Mouse (Mus musculus): Measurements from ENCODE around the gene Olfr1245. TPM values are rescaled to one million over a fixed set of nuclear protein-coding genes. Genes with fewer than 3 reads are reported as not detected.
"Not testable (repeated sequence)": the region's sequence is repeated elsewhere in the genome, so short reads cannot be mapped to it uniquely, and the experiment has no call there.

The Olfr1245 gene
- polyA plus RNA-seq (2016; fragmentation: Nextera tagmentation; extraction: Ambion mirVana): not detected in 2 replicates

DNA sequence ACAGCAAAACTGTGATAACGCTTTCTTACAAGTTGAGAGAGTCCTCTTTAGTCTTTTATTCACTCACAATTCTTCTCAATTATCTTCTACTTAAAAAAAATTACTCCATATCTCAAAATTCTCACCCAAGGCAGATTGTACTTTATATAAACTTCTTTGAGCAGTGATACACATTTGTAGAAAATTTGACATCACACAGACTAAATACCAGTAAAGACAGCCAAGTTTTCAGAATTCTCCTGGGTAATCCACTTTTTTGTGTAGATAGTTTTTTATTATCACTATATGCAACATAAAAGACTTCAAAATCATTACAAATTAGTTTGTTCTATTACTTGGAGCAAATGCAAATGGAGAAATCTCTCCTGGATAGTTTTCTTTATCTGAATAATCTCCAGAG is at the start of gene Olfr1245:
Olfr1245 (minus strand) TSS at position 101 of the 400 bp plus-strand sequence.
- DNase-seq (ENCODE audit: low spot score): no peak
- H3K4me3 ChIP-seq: no peak within 1 kb of the TSS
- H3K27ac ChIP-seq: no peak within 1 kb of the TSS
- no peaks in the 10 kb centered on the region for H3K9me3 ChIP-seq (replicated peaks)
- no peaks in the 10 kb centered on the region for H3K27me3 ChIP-seq (ENCODE audit: low read depth, poor library complexity, severe bottlenecking)
- WGBS: 90% methylated on average over 1 of the region's 1 CpGs
- H3K4me1 ChIP-seq: no peaks in the 10 kb centered on the region
- H3K36me3 ChIP-seq: no peaks in the 10 kb centered on the region

DNA sequence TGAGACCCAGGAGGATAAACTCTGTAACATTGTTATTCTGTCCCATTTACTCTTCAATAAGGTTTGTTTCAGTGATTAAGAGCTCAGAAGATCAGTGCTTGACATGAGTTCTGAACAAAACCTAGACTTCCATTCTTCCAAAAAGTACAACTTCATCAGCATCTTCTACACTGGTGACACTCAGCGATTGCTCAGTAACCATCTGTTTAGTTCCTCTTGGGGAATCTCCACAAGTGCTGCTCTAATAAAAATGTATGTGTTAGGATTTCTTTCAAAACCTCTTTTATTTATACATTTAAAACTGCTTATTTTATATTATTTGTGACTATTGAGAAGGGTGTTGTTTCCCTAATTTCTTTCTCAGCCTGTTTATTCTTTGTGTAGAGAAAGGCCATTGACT is 39.9 kb upstream of the Olfr1245 start, which contains the start of gene Olfr1248:
Olfr1248 (minus strand) TSS at position 101 of the 400 bp plus-strand sequence.
- not testable (repeated sequence) for H3K9me3 ChIP-seq (replicated peaks); DNase-seq (ENCODE audit: low spot score); H3K27ac ChIP-seq; H3K27me3 ChIP-seq (ENCODE audit: low read depth, poor library complexity, severe bottlenecking); H3K4me3 ChIP-seq; H3K36me3 ChIP-seq; H3K4me1 ChIP-seq
- 95% methylated on average over 1 of the region's 1 CpGs for WGBS

DNA sequence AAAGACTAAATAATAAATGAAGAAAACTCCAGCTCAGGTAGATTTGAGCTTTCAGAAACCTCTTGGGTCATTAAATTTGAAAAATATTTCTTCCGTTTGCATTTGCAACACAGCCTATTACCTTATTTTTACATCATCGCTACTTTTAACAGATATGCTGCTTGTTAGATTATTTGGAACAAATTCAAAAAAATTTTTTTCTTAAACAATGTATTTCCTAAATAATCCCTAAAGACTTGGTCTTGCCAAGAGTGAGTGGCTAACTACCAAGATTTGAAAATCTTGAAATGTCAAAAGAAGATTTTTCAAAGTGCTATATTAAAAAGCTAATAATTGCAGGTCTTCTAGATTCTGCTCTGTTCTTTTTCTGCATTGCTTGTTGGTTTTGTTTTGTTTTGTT is 35.8 kb upstream of the Olfr1245 start, which contains the start of gene Olfr1247:
Olfr1247 (minus strand) TSS at position 101 of the 400 bp plus-strand sequence.
- Histone ChIP-seq H3K9me3 (replicated peaks) (no peaks in the 10 kb centered on the region), H3K4me3 (no peak within 1 kb of the TSS), H3K4me1 (no peaks in the 10 kb centered on the region), H3K27me3 (ENCODE audit: low read depth, poor library complexity, severe bottlenecking) (no peaks in the 10 kb centered on the region), H3K36me3 (no peaks in the 10 kb centered on the region), H3K27ac (no peak within 1 kb of the TSS)
- WGBS: 92% methylated on average over 2 of the region's 2 CpGs
- DNase-seq (ENCODE audit: low spot score): no peak

DNA sequence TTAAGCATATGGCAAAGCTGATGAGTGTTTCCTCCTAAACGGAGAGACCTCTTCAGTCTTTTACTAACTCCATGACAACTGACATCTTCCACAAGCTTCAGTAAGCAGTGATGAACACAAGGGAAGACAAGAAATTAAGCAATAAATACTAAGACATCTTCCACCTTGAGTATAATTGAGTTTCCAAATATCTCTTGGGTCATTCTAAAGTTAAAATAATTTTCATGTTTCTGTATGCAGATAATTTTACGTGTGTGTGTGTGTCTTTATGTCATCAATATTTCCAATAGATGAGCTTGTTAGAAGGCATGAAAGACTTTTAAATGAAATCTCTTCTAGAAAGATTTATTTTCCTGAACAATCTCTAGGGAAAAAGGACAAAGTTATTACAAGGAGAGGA is 14.8 kb upstream of the Olfr1245 start, which contains the start of gene Olfr1246:
Olfr1246 (minus strand) TSS at position 101 of the 400 bp plus-strand sequence.
- H3K4me1 ChIP-seq: no peaks in the 10 kb centered on the region
- H3K27ac ChIP-seq: no peak within 1 kb of the TSS
- no peaks in the 10 kb centered on the region for H3K27me3 ChIP-seq (ENCODE audit: low read depth, poor library complexity, severe bottlenecking)
- DNase-seq (ENCODE audit: low spot score): no peak
- no peaks in the 10 kb centered on the region for H3K36me3 ChIP-seq
- H3K9me3 ChIP-seq (replicated peaks): no peaks in the 10 kb centered on the region
- 83% methylated on average over 2 of the region's 2 CpGs for WGBS
- no peak within 1 kb of the TSS for H3K4me3 ChIP-seq

DNA sequence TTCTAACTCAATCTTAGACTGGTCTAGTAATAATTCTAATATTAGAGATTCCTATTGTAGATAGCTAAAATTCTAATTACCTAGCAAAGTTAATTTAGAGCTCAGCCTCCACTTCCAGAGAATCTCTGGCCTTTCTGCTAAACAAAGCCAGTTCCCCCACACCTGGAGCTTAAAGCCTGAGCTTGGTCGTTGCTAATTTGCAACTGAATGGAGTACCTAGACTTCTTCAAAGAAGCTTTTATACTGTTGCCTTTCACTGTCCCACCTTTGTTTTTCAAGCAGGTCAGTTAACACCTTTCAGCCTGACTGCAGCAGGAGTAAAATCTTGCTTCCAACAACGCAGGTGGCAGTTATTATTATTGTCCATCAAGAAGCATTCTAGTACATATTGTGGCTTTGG is 15.5 kb downstream of the Olfr1245 start:
- DNase-seq (ENCODE audit: low spot score); H3K9me3 ChIP-seq (replicated peaks); H3K27ac ChIP-seq; H3K36me3 ChIP-seq; H3K4me3 ChIP-seq; H3K27me3 ChIP-seq (ENCODE audit: low read depth, poor library complexity, severe bottlenecking); H3K4me1 ChIP-seq: not testable (repeated sequence)
- 65% methylated on average over 2 of the region's 2 CpGs for WGBS

DNA sequence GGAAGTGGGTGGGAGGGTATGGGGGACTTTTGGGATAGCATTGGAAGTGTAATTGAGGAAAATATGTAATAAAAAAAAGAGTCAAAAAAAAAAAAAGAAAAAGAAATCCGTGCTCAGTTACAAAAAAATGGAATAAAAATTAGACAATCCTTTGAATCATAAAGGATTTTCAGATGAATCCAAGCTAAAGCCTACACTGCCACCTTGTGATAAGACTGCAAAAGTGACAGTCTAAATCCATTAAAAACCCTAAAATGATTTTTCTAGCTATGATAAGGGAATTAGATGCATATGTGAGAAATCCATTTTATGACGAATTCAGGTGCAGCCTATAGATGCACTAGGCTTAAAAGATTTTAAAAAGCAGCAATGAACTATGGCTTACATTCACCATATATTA is 33.7 kb downstream of the Olfr1245 start:
- no peak overlapping the region for H3K27ac ChIP-seq
- no peak for DNase-seq (ENCODE audit: low spot score)
- H3K9me3 ChIP-seq (replicated peaks): no peaks in the 10 kb centered on the region
- no peaks in the 10 kb centered on the region for H3K4me1 ChIP-seq
- no peaks in the 10 kb centered on the region for H3K27me3 ChIP-seq (ENCODE audit: low read depth, poor library complexity, severe bottlenecking)
- no peaks in the 10 kb centered on the region for H3K36me3 ChIP-seq
- no peak overlapping the region for H3K4me3 ChIP-seq
- 70% methylated on average over 2 of the region's 2 CpGs for WGBS

DNA sequence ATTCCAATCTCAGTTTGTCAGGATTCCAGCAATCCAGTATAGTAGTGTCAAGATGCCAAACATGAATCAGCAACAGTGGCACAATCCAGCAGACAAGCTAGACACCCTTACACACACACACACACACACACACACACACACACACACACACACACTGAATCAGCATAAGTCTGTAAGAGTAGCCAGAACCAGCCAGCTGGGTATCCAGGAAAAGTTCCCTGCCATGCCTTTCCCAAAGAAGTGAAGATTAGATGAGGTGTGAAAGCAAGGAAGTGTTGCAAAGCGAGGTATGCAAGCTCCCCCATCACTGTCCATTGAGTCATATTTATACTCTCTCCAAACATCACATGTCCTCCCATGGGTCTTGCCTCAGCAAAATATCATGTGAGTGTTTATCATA is 38.3 kb downstream of the Olfr1245 start:
- DNase-seq (ENCODE audit: low spot score): no peak
- H3K36me3 ChIP-seq: no peaks in the 10 kb centered on the region
- 79% methylated on average over 1 of the region's 1 CpGs for WGBS
- no peaks in the 10 kb centered on the region for H3K4me1 ChIP-seq
- no peak overlapping the region for H3K27ac ChIP-seq
- H3K9me3 ChIP-seq (replicated peaks): no peaks in the 10 kb centered on the region
- H3K4me3 ChIP-seq: no peak overlapping the region
- H3K27me3 ChIP-seq (ENCODE audit: low read depth, poor library complexity, severe bottlenecking): no peaks in the 10 kb centered on the region

DNA sequence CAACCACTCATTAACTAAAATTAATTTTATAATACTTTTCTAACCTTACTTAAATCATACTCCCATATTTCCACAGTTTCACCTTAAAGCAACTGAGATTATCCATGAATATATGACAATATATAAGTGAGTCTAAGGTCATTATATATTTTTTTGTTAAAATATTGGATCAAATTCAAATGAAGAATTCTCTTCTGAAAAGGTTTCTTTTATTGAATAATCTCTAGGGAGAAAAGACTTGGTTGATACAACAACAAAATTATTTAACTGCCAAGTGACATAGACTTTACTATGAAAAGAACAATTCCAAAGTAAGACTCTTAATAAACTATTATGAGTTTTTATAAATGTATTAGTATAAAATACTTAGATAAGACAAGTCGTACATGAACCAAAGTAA is 46.9 kb downstream of the Olfr1245 start, which contains the start of gene Olfr1243:
Olfr1243 (minus strand) TSS at position 101 of the 400 bp plus-strand sequence.
- no peak for DNase-seq (ENCODE audit: low spot score)
- H3K4me3 ChIP-seq: no peak within 1 kb of the TSS
- H3K36me3 ChIP-seq: no peaks in the 10 kb centered on the region
- H3K27ac ChIP-seq: no peak within 1 kb of the TSS
- 93% methylated on average over 1 of the region's 1 CpGs for WGBS
- no peaks in the 10 kb centered on the region for H3K4me1 ChIP-seq
- no peaks in the 10 kb centered on the region for H3K27me3 ChIP-seq (ENCODE audit: low read depth, poor library complexity, severe bottlenecking)
- no peaks in the 10 kb centered on the region for H3K9me3 ChIP-seq (replicated peaks)

Other genes with a start within 250 kb of the Olfr1245 start
- gene Olfr1232, start 248.8 kb downstream of the Olfr1245 start, polyA plus RNA-seq (2016; fragmentation: Nextera tagmentation; extraction: Ambion mirVana): not detected in 2 replicates
- gene Olfr1233, start 236.0 kb downstream of the Olfr1245 start, polyA plus RNA-seq (2016; fragmentation: Nextera tagmentation; extraction: Ambion mirVana): not detected in 2 replicates
- not detected in 2 replicates for gene Olfr1234, start 213.6 kb downstream of the Olfr1245 start, polyA plus RNA-seq (2016; fragmentation: Nextera tagmentation; extraction: Ambion mirVana)
- not detected in 2 replicates for gene Olfr1238, start 168.8 kb downstream of the Olfr1245 start, polyA plus RNA-seq (2016; fragmentation: Nextera tagmentation; extraction: Ambion mirVana)
- gene Olfr1239, start 158.0 kb downstream of the Olfr1245 start, polyA plus RNA-seq (2016; fragmentation: Nextera tagmentation; extraction: Ambion mirVana): not detected in 2 replicates
- not detected in 2 replicates for gene Olfr1240, start 135.4 kb downstream of the Olfr1245 start, polyA plus RNA-seq (2016; fragmentation: Nextera tagmentation; extraction: Ambion mirVana)
- gene Olfr1241, start 91.3 kb downstream of the Olfr1245 start, polyA plus RNA-seq (2016; fragmentation: Nextera tagmentation; extraction: Ambion mirVana): not detected in 2 replicates
- not detected in 2 replicates for gene Olfr1242, start 80.1 kb downstream of the Olfr1245 start, polyA plus RNA-seq (2016; fragmentation: Nextera tagmentation; extraction: Ambion mirVana)
- not detected in 2 replicates for gene Olfr1243, start 47.0 kb downstream of the Olfr1245 start, polyA plus RNA-seq (2016; fragmentation: Nextera tagmentation; extraction: Ambion mirVana)
- gene Olfr1246, start 14.7 kb upstream of the Olfr1245 start, polyA plus RNA-seq (2016; fragmentation: Nextera tagmentation; extraction: Ambion mirVana): not detected in 2 replicates
- not detected in 2 replicates for gene Olfr1247, start 35.7 kb upstream of the Olfr1245 start, polyA plus RNA-seq (2016; fragmentation: Nextera tagmentation; extraction: Ambion mirVana)
- gene Olfr1248, start 39.8 kb upstream of the Olfr1245 start, polyA plus RNA-seq (2016; fragmentation: Nextera tagmentation; extraction: Ambion mirVana): not detected in 2 replicates
- gene Olfr1249, start 56.5 kb upstream of the Olfr1245 start, polyA plus RNA-seq (2016; fragmentation: Nextera tagmentation; extraction: Ambion mirVana): not detected in 2 replicates
- gene Olfr1250, start 83.0 kb upstream of the Olfr1245 start, polyA plus RNA-seq (2016; fragmentation: Nextera tagmentation; extraction: Ambion mirVana): not detected in 2 replicates
- not detected in 2 replicates for gene Olfr1251, start 93.5 kb upstream of the Olfr1245 start, polyA plus RNA-seq (2016; fragmentation: Nextera tagmentation; extraction: Ambion mirVana)
- not detected in 2 replicates for gene Olfr1252, start 146.6 kb upstream of the Olfr1245 start, polyA plus RNA-seq (2016; fragmentation: Nextera tagmentation; extraction: Ambion mirVana)
- not detected in 2 replicates for gene Olfr1253, start 178.6 kb upstream of the Olfr1245 start, polyA plus RNA-seq (2016; fragmentation: Nextera tagmentation; extraction: Ambion mirVana)
- not detected in 2 replicates for gene Olfr1254, start 215.2 kb upstream of the Olfr1245 start, polyA plus RNA-seq (2016; fragmentation: Nextera tagmentation; extraction: Ambion mirVana)
- gene Olfr1255, start 233.6 kb upstream of the Olfr1245 start, polyA plus RNA-seq (2016; fragmentation: Nextera tagmentation; extraction: Ambion mirVana): not detected in 2 replicates